Mouse (Mus musculus) embryonic fibroblast, embryonic 13.5 days (primary cell): ENCODE results near the gene Cys1.

Experiments used
- CTCF ChIP-seq: IDR thresholded peaks from 2 replicates; pipeline ENCODE4 v1.5.1; 2011; ENCODE audit warnings: mild to moderate bottlenecking, control low read depth, low read length, moderate library complexity, borderline replicate concordance; ENCODE audit not compliant: insufficient read depth
- POLR2A ChIP-seq: IDR thresholded peaks from 2 replicates; pipeline ENCODE4 v1.6.1; 2011; ENCODE audit warnings: low read depth, mild to moderate bottlenecking, control low read depth, low read length, moderate library complexity

- no peak for TF ChIP-seq POLR2A
- TF ChIP-seq CTCF: no peak
These were observed 24.1 kb upstream of the Cys1 start for GRCm38 (mm10) chr12:24705502-24706263.
